ENCODE assay signal across 14 mouse cellular contexts in the genomic region with DNA sequence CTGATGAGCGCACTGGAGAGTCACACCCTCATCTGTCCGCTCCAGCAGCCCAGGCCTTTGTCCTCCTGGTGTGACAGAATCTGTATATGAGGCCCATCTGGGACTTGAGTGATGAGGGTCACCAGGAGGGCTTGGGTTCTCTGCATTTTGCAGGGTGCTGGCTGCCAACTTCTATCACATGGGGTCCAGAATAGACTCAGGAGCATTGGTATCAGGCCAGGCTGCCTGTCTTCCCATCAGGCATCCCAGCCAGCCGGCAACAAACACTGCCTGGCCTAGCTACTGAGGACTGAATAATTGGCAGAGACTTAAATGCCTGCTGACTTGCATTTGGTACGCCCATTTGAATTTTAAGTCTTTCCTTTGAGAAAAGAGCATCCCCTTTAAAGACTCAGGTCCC.
DNase-seq lines count a peak whose midpoint lies in the region; ATAC-seq lines count a peak whose summit lies in the region.
"Had no signal": no experiment of that assay in that cellular context is flagged by ENCODE, and none has a peak within 500 bp of the region (broad histone marks: within the 10 kb centered on the region; RNA-seq: fewer than 3 reads in every experiment).

No protein-coding gene starts in this region.

- H3K27ac ChIP-seq in hindbrain, embryonic 11.5 days (ENCODE audit: low read depth, low read length): no peak overlapping the region
- no peak overlapping the region for H3K27ac ChIP-seq in hindbrain, embryonic 10.5 days
- H3K27ac ChIP-seq: heart, embryonic 15.5 days had no signal

- H3K36me3 ChIP-seq in hindbrain, embryonic 11.5 days (ENCODE audit: control insufficient read depth, insufficient read depth, low read length): no peaks in the 10 kb centered on the region
- no peaks in the 10 kb centered on the region for H3K36me3 ChIP-seq in hindbrain, embryonic 10.5 days
- H3K36me3 ChIP-seq: heart, embryonic 15.5 days had no signal

- H3K4me1 ChIP-seq in hindbrain, embryonic 11.5 days (replicated peaks; ENCODE audit: control insufficient read depth, insufficient read depth, low read length): no peaks in the 10 kb centered on the region
- no peaks in the 10 kb centered on the region for H3K4me1 ChIP-seq in hindbrain, embryonic 10.5 days (replicated peaks)

- 0 out of 2 replicates have a peak, but pooled peaks have one; percentile 14 for ATAC-seq in hindbrain, embryonic 11.5 days (ENCODE audit: low FRiP score)
- ATAC-seq in megakaryocyte-erythroid progenitor cell, adult 5-6 weeks (replicated peaks; ENCODE audit: low FRiP score, low TSS enrichment, poor library complexity, severe bottlenecking): no peak
- ATAC-seq: activated CD4-positive, CD25-positive, alpha-beta regulatory T cell, adult 4 months had no signal

- no peaks in the 10 kb centered on the region for H3K9me3 ChIP-seq in hindbrain, embryonic 11.5 days (ENCODE audit: control insufficient read depth, low read length)
- no peaks in the 10 kb centered on the region for H3K9me3 ChIP-seq in hindbrain, embryonic 10.5 days
- H3K9me3 ChIP-seq: heart, embryonic 15.5 days had no signal

- intact Hi-C loops in gastrocnemius, postnatal 36 days (cut with DNase I): no loop called here

- no peak overlapping the region for H3K9ac ChIP-seq in hindbrain, embryonic 11.5 days (ENCODE audit: low read depth, low read length)
- H3K9ac ChIP-seq: heart, embryonic 15.5 days had no signal

- no peaks in the 10 kb centered on the region for H3K27me3 ChIP-seq in hindbrain, embryonic 11.5 days (ENCODE audit: control insufficient read depth, insufficient read depth, low read length)
- no peaks in the 10 kb centered on the region for H3K27me3 ChIP-seq in hindbrain, embryonic 10.5 days (ENCODE audit: insufficient read depth, poor library complexity, severe bottlenecking)
- H3K27me3 ChIP-seq: CH12.LX; heart, embryonic 15.5 days had no signal

- no peak for DNase-seq in hindbrain, embryonic 11.5 days (ENCODE audit: low spot score)
- DNase-seq in hindbrain, embryonic 10.5 days (ENCODE audit: low spot score): no peak
- peak; percentile 40 for DNase-seq in Muller cell, postnatal 12 days (ENCODE audit: inconsistent ontology term)
- DNase-seq in cerebellum, adult 9-10 months: peak; percentile 40
- peak; percentile 53 to 63 for DNase-seq in layer of hippocampus, postnatal 10 days (ENCODE audit: low spot score in 2 of 2)
- no peak for DNase-seq in testis, postnatal 14 days (ENCODE audit: low spot score)
- no peak for DNase-seq in gastrocnemius, postnatal 36 days
- DNase-seq: kidney, postnatal 4 days; lung, adult 18-20 months; thymus, postnatal 4 days had no signal

- no peak overlapping the region for H3K4me3 ChIP-seq in hindbrain, embryonic 11.5 days (ENCODE audit: low read depth, low read length)
- no peak overlapping the region for H3K4me3 ChIP-seq in hindbrain, embryonic 10.5 days
- H3K4me3 ChIP-seq: heart, embryonic 15.5 days had no signal

- 50% methylated on average over 4 of the region's 4 CpGs for WGBS in hindbrain, embryonic 11.5 days
- WGBS in hindbrain, embryonic 10.5 days: 66% methylated on average over 4 of the region's 4 CpGs

- H3K4me2 ChIP-seq in hindbrain, embryonic 11.5 days (replicated peaks; ENCODE audit: low read depth, low read length): no peak overlapping the region
- H3K4me2 ChIP-seq: heart, embryonic 15.5 days had no signal

Comparison
In these comparisons a context has a peak if more than half of its experiments do, and no peak if none do; other contexts are left out.
1. DNase-seq: peak in Muller cell, postnatal 12 days (single experiment), cerebellum, adult 9-10 months (single experiment) and layer of hippocampus, postnatal 10 days (2 of 2); none in hindbrain, embryonic 11.5 days (single experiment), hindbrain, embryonic 10.5 days (single experiment), testis, postnatal 14 days (single experiment) and gastrocnemius, postnatal 36 days (0 of 2).